In genomic region chr4:152296874-152297861, GRCm38 (mm10) we compare ENCODE assay signal across 8 mouse cellular contexts. TPM values are rescaled to one million over a fixed set of nuclear protein-coding genes. Genes with fewer than 3 reads are reported as not detected.
DNase-seq lines count a peak whose midpoint lies in the region; ATAC-seq lines count a peak whose summit lies in the region.

Icmt (plus strand) TSS chr4:152297227.

- H3K27ac ChIP-seq in hindbrain, embryonic 14.5 days, result peak within 1 kb of the TSS; percentile 80

- peak within 1 kb of the TSS; percentile 96 for H3K4me3 ChIP-seq in hindbrain, embryonic 14.5 days (replicated peaks; ENCODE audit: low read length)

- H3K9me3 ChIP-seq in hindbrain, embryonic 14.5 days (ENCODE audit: control insufficient read depth, low read length), result no peaks in the 10 kb centered on the region

- peaks cover 39% of the 10 kb centered on the region for H3K27me3 ChIP-seq in hindbrain, embryonic 14.5 days (ENCODE audit: control insufficient read depth, insufficient read depth, low read length)

- peaks cover 27% of the 10 kb centered on the region for H3K36me3 ChIP-seq in hindbrain, embryonic 14.5 days (replicated peaks; ENCODE audit: control insufficient read depth, insufficient read depth)

- peak within 1 kb of the TSS; percentile 96 for H3K4me2 ChIP-seq in hindbrain, embryonic 14.5 days (replicated peaks)

- H3K4me1 ChIP-seq in hindbrain, embryonic 14.5 days (replicated peaks; ENCODE audit: control insufficient read depth, insufficient read depth, low read length), result peaks cover 22% of the 10 kb centered on the region

- peak; percentile 98 for DNase-seq in R1 (ENCODE audit: low read depth, low spot score)
- DNase-seq in cerebellum, postnatal 25 days, result peak; percentile 100
- peak; percentile 97 to 98 for DNase-seq in frontal cortex, postnatal 25 days (ENCODE audit: low spot score in 2 of 2)
- DNase-seq in hindbrain, embryonic 14.5 days (ENCODE audit: low spot score), result peak; percentile 99
- DNase-seq in layer of hippocampus, postnatal 36 days, result peak; percentile 99
- peak; percentile 99 for DNase-seq in lung, postnatal 36 days
- peak; percentile 99 for DNase-seq in retina, postnatal 1 day
- DNase-seq in urinary bladder, adult 18-20 months (ENCODE audit: low spot score in 2 of 2), result peak; percentile 98 to 99

- H3K9ac ChIP-seq in hindbrain, embryonic 14.5 days, result peak within 1 kb of the TSS; percentile 97

- peak; percentile 95 for ATAC-seq in hindbrain, embryonic 14.5 days (ENCODE audit: low FRiP score)

- under 1% methylated on average over 110 of the region's 119 CpGs for WGBS in hindbrain, embryonic 14.5 days

RNA-seq across cellular contexts. Expression of gene Icmt, which starts in this region (rescaled TPM):
- 20.6 and 22.8 TPM in 2 replicates for polyA plus RNA-seq in hindbrain, embryonic 14.5 days (2014; fragmentation: Nextera tagmentation; extraction: Ambion mirVana)
- total RNA-seq in layer of hippocampus, postnatal 36 days (2021), result 10 to 100 TPM; 43.9 to 44.7 TPM

Comparison
In these comparisons a context has a peak if more than half of its experiments do, and no peak if none do; other contexts are left out.
1. Peak in every context shown above with its lines: DNase-seq, ATAC-seq, H3K4me3 ChIP-seq and H3K27ac ChIP-seq.